Mouse (Mus musculus): ENCODE measurements at regions not wholly inside any gene's neighbourhood (a gene's known extent, or its start where the extent isn't known, plus 50 kb on each side); places are given as distances from the start of the nearest gene placed in this dataset.

- Histone ChIP-seq H3ac (ENCODE audit: control insufficient read depth, insufficient read length, low read depth) (no peak overlapping the region), H3K36me3 (ENCODE audit: control insufficient read depth, insufficient read depth) (no peaks in the 10 kb centered on the region), H3K4me3 (ENCODE audit: insufficient read depth, poor library complexity, severe bottlenecking) (no peak overlapping the region), H3K27me3 (ENCODE audit: control insufficient read depth, insufficient read depth, insufficient read length) (no peaks in the 10 kb centered on the region), H3K79me3 (ENCODE audit: low read depth) (no peaks in the 10 kb centered on the region), H3K79me2 (ENCODE audit: control insufficient read depth, insufficient read depth) (no peaks in the 10 kb centered on the region)
- TF ChIP-seq MYOG (IDR thresholded peaks at IDR 0.05; ENCODE audit: control insufficient read depth, extremely low read depth, insufficient read length) (no peak), MAX (IDR thresholded peaks at IDR 0.05) (no peak), MYOD1 (IDR thresholded peaks at IDR 0.05; ENCODE audit: control insufficient read depth, insufficient read length, low read depth) (no peak), FOSL1 (IDR thresholded peaks at IDR 0.05; ENCODE audit: insufficient read depth, low read length, poor library complexity, severe bottlenecking) (no peak), CEBPB (IDR thresholded peaks at IDR 0.05; ENCODE audit: low read depth) (no peak), CTCF (IDR thresholded peaks at IDR 0.05; ENCODE audit: control insufficient read depth, insufficient read depth, insufficient read length) (no peak), USF1 (IDR thresholded peaks at IDR 0.05; ENCODE audit: low read depth) (no peak)
Observed at GRCm38 (mm10) chr15:51592069-51592435, 2292.7 kb upstream of the Gm7489 start.

- no peaks in the 10 kb centered on the region for H3K79me2 ChIP-seq (ENCODE audit: control insufficient read depth, insufficient read depth)
- H3K79me3 ChIP-seq (ENCODE audit: low read depth): no peaks in the 10 kb centered on the region
- H3K27me3 ChIP-seq (ENCODE audit: control insufficient read depth, insufficient read depth, insufficient read length): no peaks in the 10 kb centered on the region
- no peak overlapping the region for H3K4me3 ChIP-seq (ENCODE audit: insufficient read depth, poor library complexity, severe bottlenecking)
- TF ChIP-seq MYOD1 (IDR thresholded peaks at IDR 0.05; ENCODE audit: control insufficient read depth, insufficient read length, low read depth) (no peak), MYOG (IDR thresholded peaks at IDR 0.05; ENCODE audit: control insufficient read depth, extremely low read depth, insufficient read length) (no peak), CEBPB (IDR thresholded peaks at IDR 0.05; ENCODE audit: low read depth) (no peak), USF1 (IDR thresholded peaks at IDR 0.05; ENCODE audit: low read depth) (no peak), CTCF (IDR thresholded peaks at IDR 0.05; ENCODE audit: control insufficient read depth, insufficient read depth, insufficient read length) (no peak)
- no peak overlapping the region for H3ac ChIP-seq (ENCODE audit: control insufficient read depth, insufficient read length, low read depth)
- H3K36me3 ChIP-seq (ENCODE audit: control insufficient read depth, insufficient read depth): no peaks in the 10 kb centered on the region
Observed at GRCm38 (mm10) chr15:51592511-51593498, 2291.9 kb upstream of the Gm7489 start.

- Histone ChIP-seq H3ac (ENCODE audit: control insufficient read depth, insufficient read length, low read depth) (no peak overlapping the region), H3K36me3 (ENCODE audit: control insufficient read depth, insufficient read depth) (no peaks in the 10 kb centered on the region), H3K79me2 (ENCODE audit: control insufficient read depth, insufficient read depth) (no peaks in the 10 kb centered on the region), H3K79me3 (ENCODE audit: low read depth) (no peaks in the 10 kb centered on the region), H3K4me3 (ENCODE audit: insufficient read depth, poor library complexity, severe bottlenecking) (no peak overlapping the region), H3K27me3 (ENCODE audit: control insufficient read depth, insufficient read depth, insufficient read length) (no peaks in the 10 kb centered on the region)
- TF ChIP-seq MYOG (IDR thresholded peaks at IDR 0.05; ENCODE audit: control insufficient read depth, extremely low read depth, insufficient read length) (no peak), USF1 (IDR thresholded peaks at IDR 0.05; ENCODE audit: low read depth) (no peak), CTCF (IDR thresholded peaks at IDR 0.05; ENCODE audit: control insufficient read depth, insufficient read depth, insufficient read length) (no peak), MAX (IDR thresholded peaks at IDR 0.05) (no peak), CEBPB (IDR thresholded peaks at IDR 0.05; ENCODE audit: low read depth) (no peak), FOSL1 (IDR thresholded peaks at IDR 0.05; ENCODE audit: insufficient read depth, low read length, poor library complexity, severe bottlenecking) (no peak), MYOD1 (IDR thresholded peaks at IDR 0.05; ENCODE audit: control insufficient read depth, insufficient read length, low read depth) (no peak)
Observed at GRCm38 (mm10) chr15:51594060-51594459, 2290.6 kb upstream of the Gm7489 start.

- Histone ChIP-seq H3K27me3 (ENCODE audit: control insufficient read depth, insufficient read depth, insufficient read length) (no peaks in the 10 kb centered on the region), H3K4me3 (ENCODE audit: insufficient read depth, poor library complexity, severe bottlenecking) (no peak overlapping the region), H3K79me3 (ENCODE audit: low read depth) (no peaks in the 10 kb centered on the region), H3K36me3 (ENCODE audit: control insufficient read depth, insufficient read depth) (no peaks in the 10 kb centered on the region), H3K79me2 (ENCODE audit: control insufficient read depth, insufficient read depth) (no peaks in the 10 kb centered on the region), H3ac (ENCODE audit: control insufficient read depth, insufficient read length, low read depth) (no peak overlapping the region)
- TF ChIP-seq CTCF (IDR thresholded peaks at IDR 0.05; ENCODE audit: control insufficient read depth, insufficient read depth, insufficient read length) (peak; percentile 47), MYOD1 (IDR thresholded peaks at IDR 0.05; ENCODE audit: control insufficient read depth, insufficient read length, low read depth) (no peak)
Observed at GRCm38 (mm10) chr15:51595655-51596054, 2289.1 kb upstream of the Gm7489 start.

- H3K79me2 ChIP-seq (ENCODE audit: control insufficient read depth, insufficient read depth): no peaks in the 10 kb centered on the region
- TF ChIP-seq CTCF (IDR thresholded peaks at IDR 0.05; ENCODE audit: control insufficient read depth, insufficient read depth, insufficient read length) (no peak), MAX (IDR thresholded peaks at IDR 0.05) (no peak), USF1 (IDR thresholded peaks at IDR 0.05; ENCODE audit: low read depth) (no peak), FOSL1 (IDR thresholded peaks at IDR 0.05; ENCODE audit: insufficient read depth, low read length, poor library complexity, severe bottlenecking) (no peak), CEBPB (IDR thresholded peaks at IDR 0.05; ENCODE audit: low read depth) (no peak), MYOG (IDR thresholded peaks at IDR 0.05; ENCODE audit: control insufficient read depth, extremely low read depth, insufficient read length) (no peak), MYOD1 (IDR thresholded peaks at IDR 0.05; ENCODE audit: control insufficient read depth, insufficient read length, low read depth) (no peak)
- no peaks in the 10 kb centered on the region for H3K36me3 ChIP-seq (ENCODE audit: control insufficient read depth, insufficient read depth)
- H3K79me3 ChIP-seq (ENCODE audit: low read depth): no peaks in the 10 kb centered on the region
- no peaks in the 10 kb centered on the region for H3K27me3 ChIP-seq (ENCODE audit: control insufficient read depth, insufficient read depth, insufficient read length)
- no peak overlapping the region for H3ac ChIP-seq (ENCODE audit: control insufficient read depth, insufficient read length, low read depth)
- no peak overlapping the region for H3K4me3 ChIP-seq (ENCODE audit: insufficient read depth, poor library complexity, severe bottlenecking)
Observed at GRCm38 (mm10) chr15:51597841-51598240, 2286.9 kb upstream of the Gm7489 start.
